Mouse (Mus musculus): ENCODE measurements at regions not wholly inside any gene's neighbourhood (a gene's known extent, or its start where the extent isn't known, plus 50 kb on each side); places are given as distances from the start of the nearest gene placed in this dataset.

- in situ Hi-C loops (cut with MseI, MboI) = loop anchor here in 1 of 2 experiments (10.0 kb wide), 1 partner anchor 976 kb away; no protein-coding TSS in a partner anchor
These were observed 179.4 kb downstream of the Qdpr start for GRCm38 (mm10) chr5:45270679-45271078.

- in situ Hi-C loops (cut with MseI, MboI) = no loop called here
These were observed 180.6 kb downstream of the Qdpr start for GRCm38 (mm10) chr5:45269391-45269790.

- in situ Hi-C loops (cut with MseI, MboI) = no loop called here
These were observed 183.1 kb downstream of the Qdpr start for GRCm38 (mm10) chr5:45266914-45267313.

- in situ Hi-C loops (cut with MseI, MboI) = no loop called here
These were observed 191.6 kb downstream of the Qdpr start for GRCm38 (mm10) chr5:45258486-45258885.

- in situ Hi-C loops (cut with MseI, MboI) = no loop called here
These were observed 193.6 kb downstream of the Qdpr start for GRCm38 (mm10) chr5:45256256-45256999.

- in situ Hi-C loops (cut with MseI, MboI) = no loop called here
These were observed 218.2 kb downstream of the Qdpr start for GRCm38 (mm10) chr5:45231856-45232255.

GRCm38 (mm10) chr5:45230097-45230496, 219.9 kb downstream of the Qdpr start:
- in situ Hi-C loops (cut with MseI, MboI) = no loop called here

- in situ Hi-C loops (cut with MseI, MboI) = no loop called here
These were observed 220.6 kb downstream of the Qdpr start for GRCm38 (mm10) chr5:45229477-45229876.

GRCm38 (mm10) chr5:45228226-45228927, 221.7 kb downstream of the Qdpr start:
- in situ Hi-C loops (cut with MseI, MboI) = no loop called here

GRCm38 (mm10) chr5:45220272-45220916, 229.6 kb downstream of the Qdpr start:
- in situ Hi-C loops (cut with MseI, MboI) = no loop called here

- in situ Hi-C loops (cut with MseI, MboI) = no loop called here
These were observed 230.5 kb downstream of the Qdpr start for GRCm38 (mm10) chr5:45219558-45219957.

- in situ Hi-C loops (cut with MseI, MboI) = no loop called here
These were observed 230.9 kb downstream of the Qdpr start for GRCm38 (mm10) chr5:45219101-45219500.

GRCm38 (mm10) chr5:45214475-45214874, 235.6 kb downstream of the Qdpr start:
- in situ Hi-C loops (cut with MseI, MboI) = no loop called here

GRCm38 (mm10) chr5:45198408-45198807, 251.6 kb downstream of the Qdpr start:
- in situ Hi-C loops (cut with MseI, MboI) = no loop called here

GRCm38 (mm10) chr5:45196159-45196558, 253.9 kb downstream of the Qdpr start:
- in situ Hi-C loops (cut with MseI, MboI) = no loop called here

- in situ Hi-C loops (cut with MseI, MboI) = no loop called here
These were observed 257.7 kb downstream of the Qdpr start for GRCm38 (mm10) chr5:45192287-45192686.

- in situ Hi-C loops (cut with MseI, MboI) = no loop called here
These were observed 276.8 kb downstream of the Qdpr start for GRCm38 (mm10) chr5:45173035-45173755.

- in situ Hi-C loops (cut with MseI, MboI) = no loop called here
These were observed 290.8 kb downstream of the Qdpr start for GRCm38 (mm10) chr5:45159194-45159593.

GRCm38 (mm10) chr5:45154936-45155335, 295.1 kb downstream of the Qdpr start:
- in situ Hi-C loops (cut with MseI, MboI) = no loop called here

- in situ Hi-C loops (cut with MseI, MboI) = no loop called here
These were observed 305.9 kb downstream of the Qdpr start for GRCm38 (mm10) chr5:45144186-45144585.

- in situ Hi-C loops (cut with MseI, MboI) = no loop called here
These were observed 312.6 kb downstream of the Qdpr start for GRCm38 (mm10) chr5:45137198-45137973.
